Mouse (Mus musculus): ENCODE data around the gene Mphosph8. TPM values are rescaled to one million over a fixed set of nuclear protein-coding genes. Genes with fewer than 3 reads are reported as not detected.

The Mphosph8 gene
- polyA plus RNA-seq, 1 experiment, result 14.0 TPM

DNA sequence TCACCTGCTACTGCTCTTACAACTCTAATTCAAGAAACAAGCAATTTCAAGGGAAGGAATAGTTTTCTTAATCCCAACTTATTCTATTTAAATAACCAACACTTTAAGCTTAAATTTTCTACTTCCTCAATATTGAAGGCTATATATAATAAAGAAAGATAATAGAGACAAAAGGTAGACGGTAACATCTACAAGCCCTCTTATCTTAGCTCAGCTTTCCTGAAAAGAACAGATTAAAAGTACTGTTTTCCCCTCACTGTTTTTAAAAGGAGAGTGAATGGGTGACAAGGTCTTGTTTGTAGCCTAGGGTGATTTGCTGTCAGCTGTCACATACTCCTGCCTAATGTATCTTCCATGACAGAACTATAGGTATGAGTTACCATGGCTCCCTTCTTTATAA, 58.4 kb downstream of the Mphosph8 start:
- H3K4me3 ChIP-seq (replicated peaks; ENCODE audit: control insufficient read depth, low read depth, low read length), result no peak overlapping the region
- TF ChIP-seq CTCF (IDR thresholded peaks at IDR 0.05; ENCODE audit: control insufficient read depth, insufficient read depth, low read length) (no peak), POLR2A (IDR thresholded peaks at IDR 0.05; ENCODE audit: borderline replicate concordance, control insufficient read depth, low read depth, low read length) (no peak)
- no peaks in the 10 kb centered on the region for H3K4me1 ChIP-seq (ENCODE audit: control insufficient read depth, insufficient read depth, low read length)
- H3K27ac ChIP-seq (ENCODE audit: control insufficient read depth, insufficient read depth, low read depth, low read length, poor library complexity), result no peak overlapping the region
- 63% methylated on average over 1 of the region's 1 CpGs for WGBS

DNA sequence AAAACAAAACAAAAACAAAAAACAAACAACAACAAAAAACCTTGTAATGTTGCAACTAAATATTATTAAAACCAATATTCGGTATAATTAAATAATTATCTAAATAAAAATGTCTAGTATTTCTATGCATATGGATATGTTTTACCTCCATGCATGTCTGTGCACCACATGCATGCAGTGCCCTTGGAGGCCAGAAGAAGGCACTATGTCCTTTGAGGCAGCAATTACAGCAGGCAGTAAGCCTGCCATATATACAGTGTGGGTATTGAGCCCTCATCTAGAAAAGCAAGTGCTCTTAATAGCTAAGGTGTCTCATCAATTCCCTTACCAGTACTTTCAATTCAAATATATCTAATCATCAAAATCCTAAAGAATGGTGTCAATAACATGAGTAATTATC, 72.1 kb downstream of the Mphosph8 start:
- WGBS, result 95% methylated on average over 1 of the region's 1 CpGs
- no peak for TF ChIP-seq POLR2A (IDR thresholded peaks at IDR 0.05; ENCODE audit: borderline replicate concordance, control insufficient read depth, low read depth, low read length)
- TF ChIP-seq CTCF (IDR thresholded peaks at IDR 0.05; ENCODE audit: control insufficient read depth, insufficient read depth, low read length), result peak; percentile 35; the same call in 1 of the 2 replicates
- H3K4me1 ChIP-seq (ENCODE audit: control insufficient read depth, insufficient read depth, low read length), result no peaks in the 10 kb centered on the region
- no peak overlapping the region for H3K27ac ChIP-seq (ENCODE audit: control insufficient read depth, insufficient read depth, low read depth, low read length, poor library complexity)
- no peak overlapping the region for H3K4me3 ChIP-seq (replicated peaks; ENCODE audit: control insufficient read depth, low read depth, low read length)

Other genes with a start within 250 kb of the Mphosph8 start
- gene Cenpj, start 92.8 kb upstream of the Mphosph8 start, polyA plus RNA-seq (2011; ENCODE audit: insufficient read depth, insufficient read length, low replicate concordance, missing spikeins), result 9.5 and 21.1 TPM in 2 replicates
- 12.8 and 28.4 TPM in 2 replicates for gene Parp4, start 92.6 kb upstream of the Mphosph8 start, polyA plus RNA-seq (2011; ENCODE audit: insufficient read depth, insufficient read length, low replicate concordance, missing spikeins)
- 21.8 and 27.4 TPM in 2 replicates for gene Pspc1, start 110.1 kb downstream of the Mphosph8 start, polyA plus RNA-seq (2011; ENCODE audit: insufficient read depth, insufficient read length, low replicate concordance, missing spikeins)
- 9.2 and 17.4 TPM in 2 replicates for gene Zmym5, start 143.5 kb downstream of the Mphosph8 start, polyA plus RNA-seq (2011; ENCODE audit: insufficient read depth, insufficient read length, low replicate concordance, missing spikeins)
- gene Zmym2, start 218.4 kb downstream of the Mphosph8 start, polyA plus RNA-seq (2011; ENCODE audit: insufficient read depth, insufficient read length, low replicate concordance, missing spikeins), result 10.1 and 15.5 TPM in 2 replicates